Mouse (Mus musculus) adrenal gland, postnatal 36 days (tissue): ENCODE data around the gene Rab43. TPM values are rescaled to one million over a fixed set of nuclear protein-coding genes. Genes with fewer than 3 reads are reported as not detected.

ENCODE experiments used
- DNase-seq, 2 experiments: peaks; one replicate each; pipeline ENCODE4 v3.0.0; 2021; ENCODE audit warnings: mixed read lengths in 1 of 2
- total RNA-seq, 2 experiments: library from RNA; stranded (reverse); gene quantifications; 2 replicates each; pipeline ENCODE4 v1.2.3; 2021

Rab43 gene
- total RNA-seq, 2 experiments from 2014 or later: 29.1 to 31.1 TPM

DNA sequence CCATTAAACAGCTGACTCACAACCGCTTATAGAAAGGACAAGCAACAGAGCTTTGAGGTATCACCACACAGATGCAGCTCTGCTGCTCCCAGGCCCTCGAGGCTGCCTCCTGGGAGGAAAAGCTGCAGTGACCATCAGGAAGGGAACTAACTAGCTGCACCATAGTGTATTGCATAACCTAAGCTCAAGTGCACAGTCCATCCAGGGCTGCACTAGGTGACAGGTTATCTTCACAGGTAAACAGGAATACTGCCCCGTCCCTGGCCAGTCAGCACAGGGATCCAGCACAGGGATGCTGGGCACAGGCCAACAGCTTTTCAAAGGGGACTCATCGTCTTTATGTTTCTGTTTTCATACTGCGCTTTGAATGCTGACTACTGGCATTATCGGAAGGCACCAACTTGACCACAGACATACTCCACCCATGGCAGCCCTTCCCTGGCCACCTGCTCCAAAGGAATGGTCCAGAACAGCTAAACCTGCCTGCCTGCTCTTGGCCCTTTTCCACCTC lies 2.3 kb downstream of the Rab43 start:
- no peak for DNase-seq

GRCm38 (mm10) chr6:87809144-87809543 lies 2.8 kb downstream of the Rab43 start:
- no peak for DNase-seq

DNA sequence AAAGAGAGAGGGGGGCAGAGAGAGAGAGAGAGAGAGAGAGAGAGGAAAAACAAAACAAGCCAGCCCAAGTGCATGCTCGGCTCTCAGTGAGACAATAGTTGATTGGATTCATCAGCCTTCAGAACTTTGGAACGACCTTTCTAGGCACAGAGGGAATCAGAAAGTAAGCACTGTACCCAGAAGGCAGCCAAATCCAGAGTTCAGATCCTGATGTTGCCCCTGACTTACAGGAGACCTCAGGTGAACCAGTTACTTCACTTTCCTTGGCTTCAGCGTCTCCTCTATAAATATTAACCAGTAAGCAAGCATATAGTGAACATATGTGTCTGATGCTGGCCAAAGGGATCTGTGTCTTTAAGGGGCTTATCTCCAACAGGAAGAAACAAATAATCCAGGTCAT lies 3.4 kb downstream of the Rab43 start:
- no peak for DNase-seq

DNA sequence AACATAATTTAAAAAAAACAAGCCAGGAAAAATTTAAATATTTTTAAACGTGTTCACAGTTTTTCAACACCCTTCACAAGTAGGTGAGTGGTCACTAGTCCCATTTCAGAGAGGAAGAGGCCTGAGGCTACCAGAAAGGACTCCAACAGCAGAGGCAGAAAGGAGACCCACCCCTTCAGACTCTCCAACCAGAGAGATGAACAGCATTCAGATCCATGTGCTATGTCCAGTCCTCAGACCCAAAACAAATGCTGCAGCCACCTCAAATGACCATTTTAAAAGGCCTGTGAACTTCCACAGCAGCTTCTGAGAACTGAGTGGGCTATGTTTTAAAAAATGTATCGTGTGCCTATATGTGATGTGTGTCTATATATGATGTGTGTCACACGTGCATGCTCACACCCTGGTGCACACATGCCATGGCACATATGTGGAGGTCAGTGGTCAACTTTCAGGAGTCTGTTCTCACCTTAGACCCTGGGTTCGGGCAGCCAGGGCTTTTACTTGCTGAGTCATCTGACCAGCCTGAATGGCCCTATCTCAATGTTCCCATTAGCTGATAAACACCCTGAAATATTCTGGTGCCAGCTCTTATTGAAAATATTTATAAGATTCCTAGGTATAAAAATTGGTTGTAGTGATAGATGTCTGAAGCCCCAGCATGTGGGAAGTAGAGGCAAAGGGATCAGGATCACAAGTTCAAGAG lies 4.1 kb downstream of the Rab43 start:
- DNase-seq: no peak

- DNase-seq: peak in 1 of 2 experiments; percentile 34
These were observed 5.1 kb downstream of the Rab43 start for GRCm38 (mm10) chr6:87806857-87807256.

DNA sequence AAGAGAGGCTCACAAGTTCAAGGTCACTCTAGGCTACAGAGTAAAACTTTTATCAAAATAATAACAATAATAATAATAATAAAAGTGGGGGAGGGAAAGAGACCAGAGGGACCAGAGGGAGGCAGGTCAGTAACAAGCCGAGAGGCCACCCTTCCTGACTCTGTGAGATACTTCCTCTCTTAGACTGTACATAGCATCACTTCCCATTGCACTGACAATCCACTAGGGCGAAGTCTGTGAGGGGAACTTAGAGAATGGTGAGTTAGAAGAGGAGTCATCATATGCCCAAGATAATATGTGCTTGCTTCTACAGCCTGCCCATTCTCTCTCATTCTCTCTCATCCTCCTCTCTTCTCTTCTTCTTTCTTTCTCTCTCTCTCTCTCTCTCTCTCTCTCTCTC lies 5.9 kb downstream of the Rab43 start:
- no peak for DNase-seq

- DNase-seq: no peak
These were observed 6.5 kb downstream of the Rab43 start for GRCm38 (mm10) chr6:87805448-87805847.

- DNase-seq: no peak
These were observed 7.1 kb downstream of the Rab43 start for GRCm38 (mm10) chr6:87804886-87805285.

- no peak for DNase-seq
These were observed 7.9 kb downstream of the Rab43 start for GRCm38 (mm10) chr6:87804036-87804435.

DNA sequence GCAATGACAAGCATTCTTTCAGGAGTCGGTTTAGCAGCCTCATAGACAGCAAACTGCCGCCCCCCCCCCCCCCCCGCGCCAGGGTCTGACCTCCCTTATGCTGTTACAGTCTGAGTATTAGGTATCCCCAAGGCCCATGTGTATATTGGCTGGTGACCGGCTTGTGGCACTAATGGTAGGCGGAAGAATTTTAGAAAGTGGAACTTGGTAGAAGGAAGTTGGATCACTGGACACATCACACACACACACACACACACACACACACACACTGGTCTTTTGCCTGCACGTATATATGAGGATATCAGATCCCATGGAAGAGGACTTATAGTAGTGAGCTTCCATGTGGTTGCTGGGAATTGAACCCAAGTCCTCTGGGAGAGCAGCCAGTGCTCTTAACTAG lies 9.5 kb downstream of the Rab43 start:
- no peak for DNase-seq

- no peak for DNase-seq
These were observed 12.4 kb downstream of the Rab43 start for GRCm38 (mm10) chr6:87799576-87799975.

DNA sequence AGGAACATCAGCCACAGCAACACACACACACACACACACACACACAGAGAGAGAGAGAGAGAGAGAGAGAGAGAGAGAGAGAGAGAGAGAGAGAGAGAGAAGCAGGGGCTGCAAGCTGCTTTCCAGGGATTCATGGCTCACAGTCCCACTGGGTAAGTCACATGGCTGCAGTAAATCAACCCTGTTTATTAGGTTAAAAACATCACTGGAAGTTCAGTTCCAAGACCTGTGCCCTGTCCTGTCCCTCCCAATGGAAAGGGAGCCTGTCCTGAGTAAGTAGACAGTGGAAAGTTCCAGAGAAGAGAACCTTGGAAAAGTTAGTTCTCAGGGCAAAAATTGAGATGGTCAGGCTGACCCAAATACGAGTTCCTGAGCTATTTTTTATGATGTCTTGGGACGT lies 14.6 kb downstream of the Rab43 start:
- DNase-seq: peak in 1 of 2 experiments; percentile 24

DNA sequence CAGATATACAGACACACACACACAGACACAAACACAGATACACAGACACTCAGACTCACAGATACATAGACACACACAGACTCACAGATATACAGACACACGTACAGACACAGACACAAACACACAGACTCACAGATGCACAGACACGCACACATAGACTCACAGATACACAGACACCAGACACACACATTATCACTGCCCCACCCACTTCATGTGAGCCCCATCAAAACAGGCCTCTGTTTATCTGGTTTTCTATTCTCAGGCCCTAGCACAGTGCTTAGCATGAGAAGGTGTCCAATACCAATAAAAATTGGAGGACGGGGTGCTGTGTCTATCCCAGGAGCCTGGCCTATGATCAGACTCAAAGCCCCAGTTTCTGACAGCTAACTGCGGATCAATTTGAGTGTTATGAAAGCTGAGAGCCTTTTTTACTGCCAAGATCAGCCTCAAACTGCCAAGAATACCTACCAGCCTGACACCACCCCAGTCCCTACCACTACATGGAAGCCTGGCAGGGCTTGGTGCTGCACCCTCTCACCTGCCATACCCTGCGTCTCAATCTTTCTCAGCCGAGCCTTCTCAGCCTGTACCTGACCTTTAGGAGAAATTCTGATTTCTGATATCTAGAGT lies 15.6 kb downstream of the Rab43 start:
- DNase-seq: no peak

GRCm38 (mm10) chr6:87795385-87796150 lies 16.4 kb downstream of the Rab43 start:
- DNase-seq: no peak

GRCm38 (mm10) chr6:87793821-87794510 lies 18.0 kb downstream of the Rab43 start:
- DNase-seq: no peak

GRCm38 (mm10) chr6:87791826-87792225 lies 20.1 kb downstream of the Rab43 start:
- no peak for DNase-seq

GRCm38 (mm10) chr6:87790779-87791480 lies 21.0 kb downstream of the Rab43 start:
- DNase-seq: peak in 1 of 2 experiments; percentile 49

DNA sequence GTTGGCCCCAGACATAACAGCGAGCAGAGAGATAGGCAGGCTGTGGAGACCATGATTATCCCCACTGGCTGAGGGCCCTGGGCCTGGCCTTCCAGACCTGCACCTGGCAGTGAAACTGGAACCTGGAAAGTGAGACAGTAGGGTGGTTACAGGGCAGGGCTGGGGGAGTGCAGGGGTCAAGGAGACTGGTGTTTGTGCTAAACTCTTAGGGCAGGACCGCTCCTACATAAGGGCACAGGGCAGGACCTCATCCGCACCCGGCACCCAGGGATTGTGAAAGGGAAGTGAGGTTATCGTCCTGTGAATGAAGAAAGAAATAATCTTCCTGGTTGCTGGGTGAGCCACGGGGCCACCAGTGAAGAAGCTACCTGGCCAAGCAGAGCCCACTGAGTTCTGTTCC lies 22.2 kb downstream of the Rab43 start:
- no peak for DNase-seq

DNA sequence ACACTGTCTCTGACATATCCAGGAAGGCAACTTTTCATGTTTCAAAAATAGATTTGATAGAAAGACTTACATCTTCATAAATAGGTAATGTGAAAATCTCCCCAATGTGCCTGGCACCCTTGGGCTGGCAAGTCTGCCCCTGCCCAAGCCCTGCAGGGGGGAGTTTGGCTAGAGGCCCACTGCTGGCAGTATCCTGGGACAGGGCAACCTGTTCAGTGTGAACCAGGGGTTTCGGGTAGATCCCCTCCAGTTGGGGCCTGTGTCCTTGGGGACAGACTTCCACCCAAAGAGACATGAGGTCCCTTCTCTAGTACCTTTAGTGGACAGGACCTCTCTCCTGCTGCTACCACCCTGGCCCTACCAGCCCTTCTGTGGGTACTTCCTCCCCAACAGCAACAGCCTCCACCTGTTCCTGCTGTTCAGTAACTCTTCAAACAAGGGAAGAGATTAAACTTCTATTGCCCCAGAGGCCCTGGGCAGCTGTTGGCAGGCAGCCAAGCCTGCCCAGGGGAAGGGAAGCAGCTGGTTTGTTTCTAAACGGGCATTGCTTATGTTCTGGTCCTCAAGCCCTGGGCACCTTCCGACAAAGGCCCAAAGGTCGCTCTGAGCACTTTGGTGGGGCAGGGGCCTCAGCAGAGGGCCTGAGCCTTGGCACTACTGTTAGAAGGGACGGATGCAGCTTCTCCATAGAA lies 22.9 kb downstream of the Rab43 start:
- DNase-seq: peak; percentile 51 to 62

DNA sequence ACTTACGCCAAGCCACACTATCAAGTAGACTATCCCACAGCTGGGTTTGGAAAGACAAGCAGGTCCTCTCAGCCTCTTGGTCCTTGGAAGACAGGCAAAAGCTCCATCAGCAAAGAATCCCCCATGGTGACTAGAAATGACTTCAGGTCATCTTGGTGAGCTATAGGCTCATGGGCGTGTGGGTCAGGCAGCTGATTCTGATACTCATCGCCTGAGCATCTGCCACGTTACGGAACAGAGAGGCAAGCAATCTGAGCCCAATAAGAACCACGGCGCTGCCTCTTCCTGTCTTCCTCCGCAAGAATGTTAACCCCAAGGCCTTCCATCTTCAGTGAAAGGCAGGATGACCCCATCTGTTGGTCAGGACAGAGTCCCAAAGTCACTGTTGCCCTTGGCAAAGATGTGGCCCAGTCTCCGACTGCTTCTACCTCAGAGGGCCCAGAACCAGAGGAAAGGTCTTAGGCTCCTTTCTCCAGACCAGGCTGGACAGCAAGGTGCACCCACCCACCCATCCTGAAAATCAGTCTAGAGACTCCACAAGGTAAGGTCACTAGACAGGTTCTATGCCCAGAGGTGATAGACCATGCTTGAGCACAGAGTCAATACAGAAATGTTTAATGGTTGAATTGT lies 23.6 kb downstream of the Rab43 start:
- no peak for DNase-seq
